Mouse (Mus musculus) cortical plate, adult 2 months (tissue): ENCODE results near the gene Tsks.

Experiments
- CTCF ChIP-seq: fragments of 200-500 bp; IDR thresholded peaks from 2 replicates; pipeline ENCODE4 v1.5.1; 2011; ENCODE audit warnings: mild to moderate bottlenecking, control low read depth, low read length; ENCODE audit not compliant: insufficient read depth; ENCODE audit errors: extremely low read depth
- POLR2A ChIP-seq: fragments of 200-500 bp; IDR thresholded peaks from 2 replicates; pipeline ENCODE4 v1.6.1; 2011; ENCODE audit warnings: mild to moderate bottlenecking, low read length, control low read depth; ENCODE audit not compliant: insufficient read depth; ENCODE audit errors: extremely low read depth

- TF ChIP-seq CTCF: peak; percentile 45; the same call in 1 of the 2 replicates
- TF ChIP-seq POLR2A: no peak
Observed at GRCm38 (mm10) chr7:44955628-44956027, 12.6 kb downstream of the Tsks start.
